Mouse (Mus musculus): ENCODE results near the gene Cfi. TPM values are rescaled to one million over a fixed set of nuclear protein-coding genes. Genes with fewer than 3 reads are reported as not detected.

Gene Cfi
- total and polyA plus RNA-seq, 2 experiments from 2014 or later, result 0.42 to 1.2 TPM

- Histone ChIP-seq H3K27ac (ENCODE audit: low read depth, low read length) (no peak within 1 kb of the TSS), H3K9ac (replicated peaks; ENCODE audit: low read length, poor library complexity, severe bottlenecking) (peak within 1 kb of the TSS; percentile 39), H3K27me3 (ENCODE audit: insufficient read depth, low read length) (no peaks in the 10 kb centered on the region), H3K4me3 (ENCODE audit: low read depth, low read length) (peak within 1 kb of the TSS; percentile 44), H3K4me2 (ENCODE audit: low read depth, low read length, poor library complexity, severe bottlenecking) (peak within 1 kb of the TSS; percentile 86), H3K4me1 (ENCODE audit: insufficient read depth, low read length) (0 out of 2 replicates have a peak, but pooled peaks cover 4% of the 10 kb centered on the region), H3K36me3 (ENCODE audit: insufficient read depth, low read length) (no peaks in the 10 kb centered on the region), H3K9me3 (ENCODE audit: low read length) (no peaks in the 10 kb centered on the region)
- 0% methylated on average over 34 of the region's 34 CpGs for WGBS
- TF ChIP-seq CTCF (IDR thresholded peaks at IDR 0.05), result no peak
- DNase-seq (ENCODE audit: low spot score) (peak; percentile 48), ATAC-seq (ENCODE audit: low FRiP score) (peak; percentile 74)
These were observed 65.7 kb downstream of the Cfi start, which contains the start of gene Casp6 for GRCm38 (mm10) chr3:129901271-129901809. Gene Casp6, plus strand, starts transcription at chr3:129901425.

DNA sequence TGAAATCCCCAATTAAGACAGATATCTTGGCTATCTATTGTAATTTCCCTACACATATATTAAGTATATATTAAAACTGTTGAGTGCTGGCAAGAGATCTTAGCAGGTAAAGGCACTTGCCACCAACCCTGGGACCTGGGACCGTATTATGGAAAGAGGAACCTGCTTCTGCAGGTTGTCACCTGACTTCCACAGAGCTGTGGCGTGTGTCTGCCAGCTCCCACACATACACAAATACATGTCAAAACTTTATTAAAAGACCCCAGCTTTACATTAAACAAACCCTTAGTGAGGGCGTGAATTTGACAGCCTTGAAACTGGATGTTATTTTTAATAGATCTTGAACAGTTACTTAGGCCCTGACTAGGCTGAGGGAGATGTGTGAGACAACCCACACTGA lies 67.7 kb downstream of the Cfi start:
- ATAC-seq (ENCODE audit: low FRiP score) (no peak), DNase-seq (ENCODE audit: low spot score) (no peak)
- no peak overlapping the region for H3K4me3 ChIP-seq (ENCODE audit: low read depth, low read length)
- no peak for TF ChIP-seq CTCF (IDR thresholded peaks at IDR 0.05)
- H3K9ac ChIP-seq (replicated peaks; ENCODE audit: low read length, poor library complexity, severe bottlenecking), result no peak overlapping the region
- no peaks in the 10 kb centered on the region for H3K9me3 ChIP-seq (ENCODE audit: low read length)
- H3K4me1 ChIP-seq (ENCODE audit: insufficient read depth, low read length), result 0 out of 2 replicates have a peak, but pooled peaks cover 4% of the 10 kb centered on the region
- no peak overlapping the region for H3K4me2 ChIP-seq (ENCODE audit: low read depth, low read length, poor library complexity, severe bottlenecking)
- no peaks in the 10 kb centered on the region for H3K27me3 ChIP-seq (ENCODE audit: insufficient read depth, low read length)
- H3K27ac ChIP-seq (ENCODE audit: low read depth, low read length), result no peak overlapping the region
- no peaks in the 10 kb centered on the region; the same call in 1 of the 2 replicates for H3K36me3 ChIP-seq (ENCODE audit: insufficient read depth, low read length)
- 93% methylated on average over 3 of the region's 3 CpGs for WGBS

GRCm38 (mm10) chr3:129903866-129904265 lies 68.2 kb downstream of the Cfi start:
- Histone ChIP-seq H3K4me2 (ENCODE audit: low read depth, low read length, poor library complexity, severe bottlenecking) (no peak overlapping the region), H3K27ac (ENCODE audit: low read depth, low read length) (no peak overlapping the region), H3K27me3 (ENCODE audit: insufficient read depth, low read length) (no peaks in the 10 kb centered on the region), H3K4me3 (ENCODE audit: low read depth, low read length) (no peak overlapping the region), H3K9me3 (ENCODE audit: low read length) (no peaks in the 10 kb centered on the region), H3K36me3 (ENCODE audit: insufficient read depth, low read length) (no peaks in the 10 kb centered on the region; the same call in 1 of the 2 replicates), H3K9ac (replicated peaks; ENCODE audit: low read length, poor library complexity, severe bottlenecking) (no peak overlapping the region), H3K4me1 (ENCODE audit: insufficient read depth, low read length) (0 out of 2 replicates have a peak, but pooled peaks cover 4% of the 10 kb centered on the region)
- WGBS, result 89% methylated on average over 8 of the region's 8 CpGs
- DNase-seq (ENCODE audit: low spot score) (no peak), ATAC-seq (ENCODE audit: low FRiP score) (no peak)
- no peak for TF ChIP-seq CTCF (IDR thresholded peaks at IDR 0.05)

DNA sequence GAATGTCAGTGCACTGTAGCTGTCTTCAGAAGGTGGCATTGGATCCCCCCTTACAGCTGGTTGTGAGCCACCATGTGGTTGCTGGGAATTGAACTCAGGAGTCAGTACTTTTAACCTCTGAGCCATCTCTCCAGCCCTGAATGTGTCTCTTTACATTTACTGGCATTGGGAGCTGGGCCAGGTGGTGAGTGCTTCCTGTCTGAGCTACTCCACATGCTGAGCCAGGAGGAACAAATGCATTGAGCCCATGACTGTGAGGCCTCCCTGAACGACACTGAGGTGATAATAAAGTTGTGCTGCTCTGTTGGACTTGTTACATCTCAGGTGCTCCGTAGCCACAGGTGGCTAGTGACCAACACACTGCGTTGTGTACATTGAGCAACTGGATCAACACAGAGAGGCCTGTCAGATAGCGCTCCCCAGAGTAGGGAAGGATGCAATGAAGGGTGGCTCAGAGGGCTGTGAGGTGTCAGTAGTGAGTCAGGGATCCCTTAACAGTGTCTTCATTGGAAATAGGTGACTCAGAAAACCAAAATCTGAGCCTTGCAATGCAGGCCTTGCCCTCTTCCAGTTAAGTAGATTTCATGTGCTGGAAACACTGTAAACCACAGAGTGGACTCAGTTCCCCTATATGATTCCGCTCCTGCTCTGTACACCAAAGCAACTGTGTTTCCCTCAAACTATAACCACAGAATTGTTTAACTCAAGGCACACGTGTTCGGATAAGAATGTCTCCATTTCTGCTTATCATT lies 68.9 kb downstream of the Cfi start:
- Histone ChIP-seq H3K36me3 (ENCODE audit: insufficient read depth, low read length) (no peaks in the 10 kb centered on the region; the same call in 1 of the 2 replicates), H3K9me3 (ENCODE audit: low read length) (no peaks in the 10 kb centered on the region), H3K4me2 (ENCODE audit: low read depth, low read length, poor library complexity, severe bottlenecking) (no peak overlapping the region), H3K9ac (replicated peaks; ENCODE audit: low read length, poor library complexity, severe bottlenecking) (no peak overlapping the region), H3K4me3 (ENCODE audit: low read depth, low read length) (no peak overlapping the region), H3K27me3 (ENCODE audit: insufficient read depth, low read length) (no peaks in the 10 kb centered on the region), H3K27ac (ENCODE audit: low read depth, low read length) (no peak overlapping the region), H3K4me1 (ENCODE audit: insufficient read depth, low read length) (0 out of 2 replicates have a peak, but pooled peaks cover 4% of the 10 kb centered on the region)
- TF ChIP-seq CTCF (IDR thresholded peaks at IDR 0.05), result no peak
- WGBS, result 89% methylated on average over 7 of the region's 7 CpGs
- ATAC-seq (ENCODE audit: low FRiP score) (no peak), DNase-seq (ENCODE audit: low spot score) (no peak)

GRCm38 (mm10) chr3:129912025-129912424 lies 76.3 kb downstream of the Cfi start:
- no peaks in the 10 kb centered on the region for H3K9me3 ChIP-seq (ENCODE audit: low read length)
- 94% methylated on average over 14 of the region's 14 CpGs for WGBS
- no peaks in the 10 kb centered on the region for H3K4me1 ChIP-seq (ENCODE audit: insufficient read depth, low read length)
- no peak for TF ChIP-seq CTCF (IDR thresholded peaks at IDR 0.05)
- H3K4me2 ChIP-seq (ENCODE audit: low read depth, low read length, poor library complexity, severe bottlenecking), result no peak overlapping the region
- no peak for DNase-seq (ENCODE audit: low spot score)
- no peak overlapping the region for H3K4me3 ChIP-seq (ENCODE audit: low read depth, low read length)
- no peaks in the 10 kb centered on the region; the same call in 1 of the 2 replicates for H3K36me3 ChIP-seq (ENCODE audit: insufficient read depth, low read length)
- ATAC-seq (ENCODE audit: low FRiP score), result no peak
- no peak overlapping the region for H3K27ac ChIP-seq (ENCODE audit: low read depth, low read length)
- H3K27me3 ChIP-seq (ENCODE audit: insufficient read depth, low read length), result no peaks in the 10 kb centered on the region
- no peak overlapping the region for H3K9ac ChIP-seq (replicated peaks; ENCODE audit: low read length, poor library complexity, severe bottlenecking)

DNA sequence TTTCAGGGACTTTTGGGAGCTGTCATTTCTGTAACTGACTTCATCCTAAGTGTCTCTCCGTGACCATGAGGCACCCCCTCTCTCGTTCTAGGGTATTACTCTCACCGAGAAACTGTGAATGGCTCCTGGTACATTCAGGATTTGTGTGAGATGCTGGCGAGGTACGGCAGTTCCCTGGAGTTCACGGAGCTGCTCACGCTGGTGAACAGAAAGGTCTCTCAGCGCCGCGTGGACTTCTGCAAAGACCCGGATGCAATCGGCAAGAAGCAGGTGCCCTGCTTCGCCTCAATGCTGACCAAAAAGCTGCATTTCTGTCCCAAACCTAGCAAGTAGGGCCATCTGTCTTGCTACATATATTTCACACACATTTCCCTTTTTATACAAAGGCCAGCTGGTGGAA lies 77.6 kb downstream of the Cfi start:
- Histone ChIP-seq H3K36me3 (ENCODE audit: insufficient read depth, low read length) (no peaks in the 10 kb centered on the region; the same call in 1 of the 2 replicates), H3K4me3 (ENCODE audit: low read depth, low read length) (no peak overlapping the region), H3K27me3 (ENCODE audit: insufficient read depth, low read length) (no peaks in the 10 kb centered on the region), H3K9ac (replicated peaks; ENCODE audit: low read length, poor library complexity, severe bottlenecking) (no peak overlapping the region), H3K4me1 (ENCODE audit: insufficient read depth, low read length) (no peaks in the 10 kb centered on the region), H3K4me2 (ENCODE audit: low read depth, low read length, poor library complexity, severe bottlenecking) (no peak overlapping the region), H3K9me3 (ENCODE audit: low read length) (no peaks in the 10 kb centered on the region), H3K27ac (ENCODE audit: low read depth, low read length) (no peak overlapping the region)
- ATAC-seq (ENCODE audit: low FRiP score) (no peak), DNase-seq (ENCODE audit: low spot score) (no peak)
- WGBS, result 91% methylated on average over 13 of the region's 13 CpGs
- no peak for TF ChIP-seq CTCF (IDR thresholded peaks at IDR 0.05)

Measured in midbrain, postnatal 0 days (tissue).